Mouse (Mus musculus) bone marrow macrophage, adult 2 months (primary cell): Measurements from ENCODE around the gene Upk3b.

Experiments used
- CTCF ChIP-seq: IDR thresholded peaks from 2 replicates; pipeline ENCODE4 v1.5.1; 2012; ENCODE audit warnings: low read depth, mild to moderate bottlenecking, low read length, moderate library complexity
- POLR2A ChIP-seq: IDR thresholded peaks from 2 replicates; pipeline ENCODE4 v1.6.1; 2012; ENCODE audit warnings: mild to moderate bottlenecking, low read depth, low read length, borderline replicate concordance

DNA sequence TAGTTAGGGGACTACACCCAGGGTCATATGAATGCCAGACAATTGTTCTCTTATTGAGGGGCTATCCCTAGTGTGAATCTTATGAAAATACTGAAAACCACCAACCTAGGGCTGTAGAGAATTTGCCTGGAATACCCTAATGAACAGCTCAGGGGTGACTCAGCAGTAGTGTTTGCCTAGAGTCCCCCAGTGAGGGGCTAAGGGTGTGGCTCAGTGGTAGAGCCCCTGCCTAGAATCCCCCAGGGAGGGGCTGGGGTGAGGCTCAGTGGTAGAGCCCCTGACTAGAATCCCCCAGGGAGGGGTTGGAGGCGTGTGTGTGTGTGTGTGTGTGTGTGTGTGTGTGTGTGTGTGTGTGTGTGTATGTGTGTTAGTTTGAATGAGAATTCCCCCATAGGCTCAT lies 1.6 kb upstream of the Upk3b start:
- TF ChIP-seq CTCF (no peak), POLR2A (no peak)
